Mouse (Mus musculus) CD4-positive, CD25-positive, alpha-beta regulatory T cell, adult 2 months (primary cell): Measurements from ENCODE around the gene Hacd1.
A peak's percentile ranks its signal among the peaks of the same experiment; 100 is the strongest.

Experiments
- DNase-seq: peaks from one replicate; pipeline ENCODE4 v3.0.0-alpha.2; 2012; ENCODE audit warnings: low read depth, low spot score

Hacd1 gene

DNA sequence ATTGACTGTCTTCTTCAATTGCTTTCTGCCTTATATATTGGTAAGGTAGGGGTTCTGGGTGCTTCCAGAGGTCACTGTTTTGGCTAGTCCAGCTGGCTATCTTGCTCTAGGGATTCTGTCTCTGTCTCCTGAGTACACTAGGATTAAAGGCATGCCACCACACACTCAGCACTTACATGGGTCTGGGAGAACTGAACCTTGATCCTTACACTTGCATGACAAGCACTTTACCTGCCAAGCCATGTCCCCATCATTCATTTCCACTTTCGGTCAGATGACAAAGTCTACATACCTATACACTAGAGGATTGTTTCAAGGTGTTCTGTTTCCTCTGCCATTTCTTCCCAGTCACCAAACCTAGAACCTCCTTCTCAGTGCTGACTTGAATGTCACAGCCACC is 50.8 kb downstream of the Hacd1 start:
- DNase-seq: no peak

DNA sequence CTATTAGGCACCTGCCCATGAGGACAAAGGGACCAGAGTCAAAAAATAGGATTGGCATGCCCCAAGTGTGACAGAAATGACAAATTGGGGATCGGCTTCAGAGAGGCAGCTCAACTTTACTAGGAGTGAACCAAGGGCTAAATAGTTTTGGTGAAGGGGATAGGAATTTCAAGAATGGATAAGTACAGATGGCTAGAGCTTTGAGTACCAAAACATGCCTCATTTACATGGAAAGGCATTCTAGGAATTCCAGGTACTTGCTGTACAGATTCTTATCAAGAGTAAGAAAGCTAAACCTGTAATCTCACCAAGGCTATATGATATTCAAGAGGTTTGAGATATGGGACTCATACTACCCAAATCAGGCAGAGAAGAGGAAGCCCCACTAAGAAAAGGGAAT is 95.8 kb downstream of the Hacd1 start:
- DNase-seq: no peak

DNA sequence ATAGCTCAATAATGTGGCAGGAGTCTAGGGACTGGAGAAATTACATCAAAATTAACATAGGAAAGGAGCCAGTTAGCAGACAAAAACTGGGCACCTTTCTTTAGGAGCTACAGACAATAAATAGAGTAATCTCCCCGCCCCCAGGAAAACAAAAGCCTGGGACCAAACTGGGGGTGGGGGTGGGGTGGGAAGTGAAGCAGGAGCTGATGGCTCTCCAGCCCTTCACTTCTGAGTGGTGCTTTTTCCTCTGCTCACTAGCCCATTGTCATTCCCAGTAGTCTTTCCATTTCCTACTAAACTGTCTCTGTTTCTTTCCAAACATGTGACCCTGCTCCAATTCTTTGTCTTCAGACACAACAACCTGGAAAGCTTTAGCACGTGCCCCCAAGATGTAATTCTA is 99.5 kb downstream of the Hacd1 start:
- DNase-seq: no peak

GRCm38 (mm10) chr2:13938118-13938517 is 117.8 kb downstream of the Hacd1 start:
- DNase-seq: peak; percentile 54

DNA sequence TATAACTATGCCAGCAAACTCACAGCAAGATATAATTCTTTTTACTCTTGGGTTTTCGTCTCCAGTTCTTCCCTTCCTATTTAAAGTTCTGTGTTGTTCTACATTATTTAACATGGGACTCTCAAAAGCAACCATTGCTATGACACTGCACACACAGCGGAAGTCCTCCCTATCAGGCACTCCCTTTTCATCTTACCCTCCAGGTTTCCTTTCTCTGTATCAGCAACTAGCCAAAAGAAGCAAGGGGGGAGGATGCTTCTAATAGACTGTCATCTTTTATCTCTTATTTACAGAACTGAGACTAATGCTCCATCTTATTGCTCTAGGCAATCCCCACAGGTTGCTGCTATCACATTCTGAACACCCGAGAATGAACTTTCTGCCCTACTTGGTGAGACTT is 120.6 kb downstream of the Hacd1 start:
- DNase-seq: no peak

DNA sequence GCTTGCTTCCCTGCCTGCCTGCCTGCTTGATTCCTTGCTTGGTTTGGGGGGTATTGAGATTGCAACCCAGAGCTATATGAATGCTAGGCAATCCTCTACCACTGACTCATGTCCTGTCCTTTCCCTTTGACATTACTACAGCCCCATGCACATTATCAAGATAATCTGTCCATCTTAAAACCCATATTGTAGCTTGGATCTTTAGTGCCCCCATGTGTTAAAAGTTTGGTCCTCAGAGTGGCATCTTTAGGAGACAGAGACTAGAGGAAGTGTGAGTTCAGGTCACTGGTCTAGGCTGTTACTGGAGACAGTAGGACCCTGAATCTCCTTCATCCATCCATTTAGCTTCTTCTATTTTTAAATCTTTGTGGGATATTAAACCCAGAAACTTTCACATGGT is 123.7 kb downstream of the Hacd1 start:
- peak; percentile 3 for DNase-seq

GRCm38 (mm10) chr2:13930724-13931123 is 125.2 kb downstream of the Hacd1 start:
- DNase-seq: no peak

- DNase-seq: no peak
Observed at GRCm38 (mm10) chr2:13888568-13888967, 167.4 kb downstream of the Hacd1 start.

GRCm38 (mm10) chr2:13857461-13857860 is 198.5 kb downstream of the Hacd1 start:
- DNase-seq: no peak

DNA sequence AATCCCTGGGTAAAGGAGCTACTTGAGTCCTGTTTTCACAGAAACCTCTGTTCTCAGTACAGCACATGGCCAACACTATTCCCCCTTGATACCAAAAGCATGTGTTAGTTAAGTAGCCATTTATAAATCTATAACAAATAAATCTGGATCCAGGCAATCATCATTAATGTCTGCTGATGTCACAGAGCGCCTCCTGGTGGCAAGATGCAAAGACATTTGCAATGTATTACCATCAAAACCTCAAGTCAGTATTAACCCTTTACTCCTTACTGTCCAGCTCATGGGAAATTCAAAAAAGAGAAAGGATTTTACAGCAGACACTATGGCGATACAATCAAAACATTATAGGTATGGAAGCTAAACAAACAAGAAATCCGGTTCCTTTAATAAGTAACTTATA is 200.4 kb downstream of the Hacd1 start:
- peak; percentile 83 for DNase-seq

DNA sequence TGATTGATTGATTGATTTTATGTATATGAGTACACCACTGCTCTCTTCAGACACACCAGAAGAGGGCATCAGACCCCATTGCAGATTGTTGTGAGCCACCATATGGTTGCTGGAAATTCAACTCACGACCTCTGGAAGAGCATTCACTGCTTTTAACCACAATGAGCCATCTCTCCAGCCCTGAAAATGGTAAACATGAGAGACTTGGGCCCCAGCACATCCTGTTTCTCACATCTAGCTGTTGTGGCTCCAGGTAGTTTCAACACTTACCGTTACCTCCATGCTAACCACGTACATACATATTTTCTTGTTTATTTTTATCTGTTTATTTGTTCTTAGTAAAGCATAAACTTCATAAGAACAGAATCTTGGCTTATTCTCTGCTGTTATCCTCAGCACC is 219.6 kb downstream of the Hacd1 start:
- DNase-seq: peak; percentile 50

GRCm38 (mm10) chr2:13834989-13835388 is 220.9 kb downstream of the Hacd1 start:
- DNase-seq: no peak

- no peak for DNase-seq
Observed at GRCm38 (mm10) chr2:13816645-13817044, 239.3 kb downstream of the Hacd1 start.

- DNase-seq: no peak
Observed at GRCm38 (mm10) chr2:13808593-13808992, 247.3 kb downstream of the Hacd1 start.

DNA sequence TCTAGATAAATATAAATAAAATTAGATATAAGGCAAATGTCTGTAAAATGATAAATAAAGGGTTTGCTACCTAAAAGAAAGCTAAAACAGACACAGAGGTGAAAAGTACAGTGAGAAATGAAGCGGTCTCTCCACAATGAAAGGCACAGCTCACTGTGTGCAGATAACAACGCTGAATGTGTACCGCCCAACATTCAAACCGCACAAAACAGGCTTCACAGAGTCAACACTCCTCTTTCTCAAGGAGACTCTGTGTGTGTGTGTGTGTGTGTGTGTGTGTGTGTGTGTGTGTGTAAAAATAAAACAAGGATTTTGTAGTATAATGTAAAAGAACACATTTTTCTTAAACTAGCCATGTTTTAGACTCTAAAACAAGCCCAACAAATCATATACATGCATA is 247.9 kb downstream of the Hacd1 start:
- no peak for DNase-seq

GRCm38 (mm10) chr2:13806120-13806519 is 249.8 kb downstream of the Hacd1 start:
- peak; percentile 59 for DNase-seq

- no peak for DNase-seq
Observed at GRCm38 (mm10) chr2:13800639-13801038, 255.3 kb downstream of the Hacd1 start.
